Mouse (Mus musculus) thymus, adult 2 months (tissue): ENCODE data around the gene Luc7l2. TPM values are rescaled to one million over a fixed set of nuclear protein-coding genes. Genes with fewer than 3 reads are reported as not detected.

Source experiments
- DNase-seq: peaks from one replicate; pipeline ENCODE4 v3.0.0; 2021
- H3K27ac ChIP-seq: fragments of 200-500 bp; 2 replicates; pipeline ENCODE4 v1.5.1; 2012; ENCODE audit warnings: low read length, control low read depth; ENCODE audit not compliant: control insufficient read depth, insufficient read depth
- H3K27me3 ChIP-seq: fragments of 200-500 bp; 2 replicates; pipeline ENCODE4 v1.6.1; 2012; ENCODE audit warnings: mild to moderate bottlenecking, low read length, moderate library complexity, mixed read lengths; ENCODE audit not compliant: control insufficient read depth, insufficient read depth
- H3K36me3 ChIP-seq: fragments of 200-500 bp; 2 replicates; pipeline ENCODE4 v1.6.1; 2012; ENCODE audit warnings: mild to moderate bottlenecking, low read length, moderate library complexity; ENCODE audit not compliant: control insufficient read depth, insufficient read depth
- H3K4me1 ChIP-seq: fragments of 200-500 bp; replicated peaks from 2 replicates; pipeline ENCODE4 v1.6.1; 2012; ENCODE audit warnings: low read length; ENCODE audit not compliant: control insufficient read depth, insufficient read depth
- H3K4me3 ChIP-seq: fragments of 200-500 bp; 2 replicates; pipeline ENCODE4 v1.5.1; 2012; ENCODE audit warnings: mild to moderate bottlenecking, low read length, control low read depth, moderate library complexity; ENCODE audit not compliant: control insufficient read depth, insufficient read depth
- CTCF ChIP-seq: fragments of 200-500 bp; IDR thresholded peaks from 2 replicates; pipeline ENCODE4 v1.5.1; 2012; ENCODE audit warnings: mild to moderate bottlenecking, control low read depth, low read length, moderate library complexity, borderline replicate concordance; ENCODE audit not compliant: control insufficient read depth, poor library complexity, insufficient read depth; ENCODE audit errors: extremely low read depth
- POLR2A ChIP-seq: fragments of 200-500 bp; IDR thresholded peaks from 2 replicates; pipeline ENCODE4 v1.6.1; 2012; ENCODE audit warnings: mild to moderate bottlenecking, low read length, control low read depth, moderate library complexity; ENCODE audit not compliant: control insufficient read depth, poor library complexity, insufficient read depth; ENCODE audit errors: extremely low read depth
- WGBS: fragments of 180-500 bp; shearing (Covaris S2); methylation state at CpG from one replicate; pipeline ENCODE4 v1.1.7; 2018; 5-methylcytosine and 5-hydroxymethylcytosine counted together
- polyA plus RNA-seq: library from polyadenylated mRNA; depleted of rRNA; stranded (reverse); fragments of >200 nt; gene quantifications from 2 replicates; pipeline ENCODE4 v1.2.3, GENCODE M21; 2012

Gene Luc7l2
- polyA plus RNA-seq, 1 experiment = 48.5 TPM

DNA sequence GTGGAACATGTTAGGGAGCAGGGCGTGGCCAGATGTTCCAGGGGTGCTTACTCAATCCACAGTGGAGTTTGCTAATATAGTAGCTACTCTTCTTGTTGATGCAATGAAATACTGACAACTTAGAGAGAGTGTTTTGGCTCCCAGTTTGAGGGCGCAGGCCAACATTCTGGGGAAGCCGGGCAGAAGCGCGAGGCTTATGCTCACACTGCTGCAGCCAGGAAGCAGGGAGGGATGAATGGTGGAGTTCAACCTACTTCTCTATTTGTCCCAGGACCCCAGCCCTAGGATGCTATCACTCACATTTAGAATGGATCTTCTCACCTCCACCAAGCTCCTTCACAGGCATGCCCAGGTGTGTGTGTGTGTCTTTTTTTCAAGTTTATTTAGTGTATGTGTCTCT lies 75.0 kb downstream of the Luc7l2 start:
- Histone ChIP-seq H3K27ac (no peak overlapping the region), H3K36me3 (no peaks in the 10 kb centered on the region), H3K27me3 (no peaks in the 10 kb centered on the region), H3K4me1 (no peaks in the 10 kb centered on the region), H3K4me3 (no peak overlapping the region)
- no peak for DNase-seq
- TF ChIP-seq CTCF (no peak), POLR2A (no peak)
- 100% methylated on average over 5 of the region's 5 CpGs for whole genome bisulfite sequencing

DNA sequence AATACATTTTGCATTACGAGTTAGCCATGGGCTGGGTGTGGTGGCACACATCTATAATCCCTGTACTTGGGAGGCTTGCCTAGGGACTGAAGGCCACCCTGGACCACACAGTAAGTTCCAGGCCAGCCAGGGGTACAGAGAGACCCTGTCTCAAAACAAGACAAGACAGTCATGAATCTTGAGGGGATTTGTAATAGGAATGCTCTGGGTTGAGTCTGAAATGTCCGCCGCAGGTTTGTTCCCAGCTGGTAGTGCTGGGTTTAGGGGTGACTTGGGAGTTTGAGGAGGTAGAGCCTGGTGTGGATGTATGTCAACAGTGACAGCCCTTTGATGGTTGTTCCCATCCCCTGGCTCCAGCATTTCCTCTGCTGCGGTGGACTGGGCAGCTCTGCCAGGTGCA lies 75.9 kb downstream of the Luc7l2 start:
- WGBS = 94% methylated on average over 4 of the region's 4 CpGs
- TF ChIP-seq CTCF (no peak), POLR2A (no peak)

DNA sequence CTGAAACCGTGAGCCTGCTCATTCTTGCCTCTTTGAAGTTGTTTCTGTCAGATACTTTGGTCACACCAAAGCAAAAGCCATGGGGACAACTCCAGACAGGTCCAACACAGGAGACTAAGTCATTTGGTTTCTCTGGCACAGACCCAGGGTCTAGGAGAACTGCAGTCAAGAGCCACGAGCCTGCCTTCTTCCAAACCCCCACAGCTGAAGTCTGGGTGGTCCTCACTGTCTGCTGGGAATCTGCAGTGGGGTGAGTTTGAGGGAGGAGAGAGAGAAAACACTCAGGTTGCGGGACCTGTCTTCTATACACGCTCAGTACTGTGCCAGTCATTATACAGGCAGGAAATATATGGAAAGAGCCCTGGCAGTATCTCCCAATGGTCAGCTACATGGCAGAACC lies 76.4 kb downstream of the Luc7l2 start:
- TF ChIP-seq CTCF (no peak), POLR2A (no peak)
- H3K4me3 ChIP-seq = no peak overlapping the region
- H3K27ac ChIP-seq = no peak overlapping the region
- no peak for DNase-seq
- 88% methylated on average over 4 of the region's 4 CpGs for WGBS
- no peaks in the 10 kb centered on the region for H3K36me3 ChIP-seq
- no peaks in the 10 kb centered on the region for H3K4me1 ChIP-seq
- H3K27me3 ChIP-seq = no peaks in the 10 kb centered on the region

More for the DNA sequence above, 75.9 kb downstream of the Luc7l2 start:
- no peaks in the 10 kb centered on the region for H3K27me3 ChIP-seq
- H3K27ac ChIP-seq = no peak overlapping the region
- no peak for DNase-seq
- no peaks in the 10 kb centered on the region for H3K4me1 ChIP-seq
- H3K36me3 ChIP-seq = no peaks in the 10 kb centered on the region
- no peak overlapping the region for H3K4me3 ChIP-seq

DNA sequence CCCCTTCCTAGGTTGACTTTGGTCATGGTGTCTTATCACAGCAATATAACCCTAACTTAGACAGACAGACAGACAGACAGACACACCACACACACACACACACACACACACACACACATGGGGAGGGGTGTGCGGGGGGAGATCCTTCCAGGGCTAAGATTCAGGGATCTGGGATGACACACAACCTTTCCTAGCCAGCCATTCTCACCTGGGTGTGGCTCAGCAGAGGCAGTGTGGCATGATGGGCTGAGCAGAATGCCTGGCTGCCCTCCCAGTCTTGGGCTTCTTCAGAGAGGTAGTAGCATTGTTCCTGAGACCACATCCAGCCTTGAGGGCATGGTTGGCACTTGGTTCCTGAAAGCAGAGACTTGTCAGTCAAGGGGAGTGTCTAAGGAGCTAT lies 78.4 kb downstream of the Luc7l2 start:
- DNase-seq = no peak
- no peaks in the 10 kb centered on the region for H3K36me3 ChIP-seq
- WGBS = 100% methylated on average over 1 of the region's 1 CpGs
- H3K27ac ChIP-seq = no peak overlapping the region
- no peak overlapping the region for H3K4me3 ChIP-seq
- H3K4me1 ChIP-seq = no peaks in the 10 kb centered on the region
- TF ChIP-seq POLR2A (no peak), CTCF (no peak)
- no peaks in the 10 kb centered on the region for H3K27me3 ChIP-seq

DNA sequence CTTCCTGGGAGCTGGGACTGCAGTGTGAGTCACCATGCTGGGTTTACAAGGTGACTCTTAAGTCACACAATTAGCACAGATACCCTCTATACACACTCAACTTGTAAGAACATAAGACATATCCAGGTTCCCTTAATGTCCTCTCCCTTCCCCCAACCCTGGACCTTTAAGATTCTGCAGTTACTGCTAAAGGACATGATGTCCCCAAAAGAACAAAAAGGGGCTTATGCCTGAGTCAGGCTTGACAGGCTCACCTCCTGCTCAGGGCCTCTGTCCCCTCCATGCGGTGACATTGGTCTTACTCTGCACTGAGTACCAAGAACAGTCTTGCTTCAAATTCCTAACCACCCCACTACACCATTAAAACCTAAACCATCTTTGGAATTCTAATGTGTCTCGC lies 81.7 kb downstream of the Luc7l2 start:
- TF ChIP-seq POLR2A (no peak), CTCF (no peak)

DNA sequence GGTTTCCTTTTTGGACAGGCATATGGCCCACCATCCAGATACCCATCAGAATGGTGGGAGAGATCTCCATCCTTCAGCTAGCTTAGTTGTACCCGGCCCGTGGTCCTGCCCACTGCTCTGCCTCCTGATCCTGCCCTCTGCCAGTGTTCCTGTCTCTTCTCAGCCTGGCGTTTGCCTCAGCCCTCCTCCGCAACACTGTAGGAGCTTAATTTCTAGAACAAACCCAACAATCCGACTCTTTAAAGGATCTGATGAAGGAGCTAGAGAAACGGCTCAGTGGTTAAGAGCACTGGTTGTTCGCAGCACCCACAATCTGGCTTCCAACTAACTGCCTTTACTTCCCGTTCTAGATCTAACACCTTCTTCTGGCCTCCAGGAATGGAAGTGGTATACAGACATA lies 83.3 kb downstream of the Luc7l2 start:
- 83% methylated on average over 8 of the region's 8 CpGs for WGBS
- Histone ChIP-seq H3K4me3 (no peak overlapping the region), H3K27ac (no peak overlapping the region), H3K4me1 (peaks cover 10% of the 10 kb centered on the region), H3K36me3 (no peaks in the 10 kb centered on the region), H3K27me3 (peaks cover 9% of the 10 kb centered on the region; the same call in 1 of the 2 replicates)
- no peak for DNase-seq
- no peak for TF ChIP-seq POLR2A
- no peak for TF ChIP-seq CTCF

More for the DNA sequence above, 81.7 kb downstream of the Luc7l2 start:
- no peaks in the 10 kb centered on the region for H3K36me3 ChIP-seq
- WGBS = 98% methylated on average over 2 of the region's 2 CpGs
- DNase-seq = no peak
- no peak overlapping the region for H3K4me3 ChIP-seq
- H3K27ac ChIP-seq = no peak overlapping the region
- H3K27me3 ChIP-seq = peaks cover 9% of the 10 kb centered on the region; the same call in 1 of the 2 replicates
- peaks cover 10% of the 10 kb centered on the region for H3K4me1 ChIP-seq
